Comparison of ENCODE assay signal across 8 mouse cellular contexts in genomic region chr5:100605828-100606229, GRCm38 (mm10). TPM values are rescaled to one million over a fixed set of nuclear protein-coding genes. Genes with fewer than 3 reads are reported as not detected.
DNase-seq lines count a peak whose midpoint lies in the region; ATAC-seq and TF ChIP-seq lines count a peak whose summit lies in the region.

No protein-coding gene starts in this region.

- H3K27ac ChIP-seq in hindbrain, embryonic 14.5 days = no peak overlapping the region
- H3K27ac ChIP-seq in hindbrain, embryonic 10.5 days = no peak overlapping the region
- peak overlapping the region; percentile 91 for H3K27ac ChIP-seq in intestine, embryonic 14.5 days (ENCODE audit: low read depth)
- H3K27ac ChIP-seq in lung, postnatal 0 days (ENCODE audit: low read length) = peak overlapping the region; percentile 71

- H3K36me3 ChIP-seq in hindbrain, embryonic 14.5 days (replicated peaks; ENCODE audit: control insufficient read depth, insufficient read depth) = no peaks in the 10 kb centered on the region
- no peaks in the 10 kb centered on the region for H3K36me3 ChIP-seq in hindbrain, embryonic 10.5 days
- no peaks in the 10 kb centered on the region for H3K36me3 ChIP-seq in intestine, embryonic 14.5 days (ENCODE audit: control insufficient read depth, insufficient read depth, low read length)
- H3K36me3 ChIP-seq in lung, postnatal 0 days (ENCODE audit: insufficient read depth, low read length) = no peaks in the 10 kb centered on the region

- no peak for TF ChIP-seq CTCF in lung, postnatal 0 days (IDR thresholded peaks at IDR 0.05)

- no peaks in the 10 kb centered on the region for H3K4me1 ChIP-seq in hindbrain, embryonic 14.5 days (replicated peaks; ENCODE audit: control insufficient read depth, insufficient read depth, low read length)
- H3K4me1 ChIP-seq in hindbrain, embryonic 10.5 days (replicated peaks) = no peaks in the 10 kb centered on the region
- peaks cover 18% of the 10 kb centered on the region for H3K4me1 ChIP-seq in intestine, embryonic 14.5 days (replicated peaks; ENCODE audit: control insufficient read depth, insufficient read depth, low read length)
- no peaks in the 10 kb centered on the region for H3K4me1 ChIP-seq in lung, postnatal 0 days (ENCODE audit: insufficient read depth, low read depth, low read length)

- peak; percentile 29 for DNase-seq in hindbrain, embryonic 14.5 days (ENCODE audit: low spot score)
- no peak for DNase-seq in hindbrain, embryonic 10.5 days (ENCODE audit: low spot score)
- DNase-seq in brain, adult 2 months (ENCODE audit: low read depth, low spot score) = peak; percentile 3
- DNase-seq in intestine, embryonic 14.5 days (ENCODE audit: low spot score) = peak; percentile 61
- DNase-seq in lung, postnatal 0 days (ENCODE audit: low spot score) = peak; percentile 67
- DNase-seq in spleen, postnatal 4 days (ENCODE audit: low spot score in 2 of 2) = no peak
- DNase-seq in cerebellum, postnatal 4 days (ENCODE audit: low spot score in 2 of 2) = no peak
- no peak for DNase-seq in urinary bladder, postnatal 10 days (ENCODE audit: low spot score)

- no peak overlapping the region for H3K9ac ChIP-seq in hindbrain, embryonic 14.5 days
- no peak overlapping the region for H3K9ac ChIP-seq in intestine, embryonic 14.5 days (ENCODE audit: low read length)
- H3K9ac ChIP-seq in lung, postnatal 0 days (replicated peaks; ENCODE audit: low read depth) = no peak overlapping the region

- TF ChIP-seq EP300 in lung, postnatal 0 days (IDR thresholded peaks at IDR 0.05) = no peak

- no peak overlapping the region for H3K4me3 ChIP-seq in hindbrain, embryonic 14.5 days (replicated peaks; ENCODE audit: low read length)
- H3K4me3 ChIP-seq in hindbrain, embryonic 10.5 days = no peak overlapping the region
- H3K4me3 ChIP-seq in intestine, embryonic 14.5 days (ENCODE audit: low read depth, low read length) = no peak overlapping the region
- no peak overlapping the region for H3K4me3 ChIP-seq in lung, postnatal 0 days (ENCODE audit: low read depth, low read length)

- H3K9me3 ChIP-seq in hindbrain, embryonic 14.5 days (ENCODE audit: control insufficient read depth, low read length) = no peaks in the 10 kb centered on the region
- no peaks in the 10 kb centered on the region for H3K9me3 ChIP-seq in hindbrain, embryonic 10.5 days
- H3K9me3 ChIP-seq in intestine, embryonic 14.5 days (ENCODE audit: control insufficient read depth, low read length) = no peaks in the 10 kb centered on the region
- H3K9me3 ChIP-seq in lung, postnatal 0 days (ENCODE audit: low read length) = no peaks in the 10 kb centered on the region

- H3K27me3 ChIP-seq in hindbrain, embryonic 14.5 days (ENCODE audit: control insufficient read depth, insufficient read depth, low read length) = no peaks in the 10 kb centered on the region
- no peaks in the 10 kb centered on the region for H3K27me3 ChIP-seq in hindbrain, embryonic 10.5 days (ENCODE audit: insufficient read depth, poor library complexity, severe bottlenecking)
- H3K27me3 ChIP-seq in intestine, embryonic 14.5 days (replicated peaks; ENCODE audit: control insufficient read depth, insufficient read depth, low read length) = no peaks in the 10 kb centered on the region
- H3K27me3 ChIP-seq in lung, postnatal 0 days (replicated peaks; ENCODE audit: insufficient read depth, low read length) = no peaks in the 10 kb centered on the region

- ATAC-seq in hindbrain, embryonic 14.5 days (ENCODE audit: low FRiP score) = no peak
- peak; percentile 59 for ATAC-seq in intestine, embryonic 14.5 days (replicated peaks; ENCODE audit: low FRiP score, low TSS enrichment, low read depth)
- peak; percentile 58 for ATAC-seq in lung, postnatal 0 days

- WGBS in hindbrain, embryonic 14.5 days = 64% methylated on average over 9 of the region's 9 CpGs
- 76% methylated on average over 9 of the region's 9 CpGs for WGBS in hindbrain, embryonic 10.5 days
- WGBS in intestine, embryonic 14.5 days = 13% methylated on average over 9 of the region's 9 CpGs
- WGBS in lung, postnatal 0 days = 19% methylated on average over 9 of the region's 9 CpGs

- H3K4me2 ChIP-seq in hindbrain, embryonic 14.5 days (replicated peaks) = 0 out of 2 replicates have a peak overlapping the region, but pooled peaks have one; percentile 13
- H3K4me2 ChIP-seq in intestine, embryonic 14.5 days (ENCODE audit: low read length) = peak overlapping the region; percentile 38
- peak overlapping the region; percentile 19; the same call in 1 of the 2 replicates for H3K4me2 ChIP-seq in lung, postnatal 0 days (replicated peaks; ENCODE audit: low read depth, low read length)

RNA-seq across cellular contexts. Expression of gene Plac8, which starts 33.8 kb away (rescaled TPM):
- polyA plus RNA-seq in hindbrain, embryonic 14.5 days (2014; fragmentation: Nextera tagmentation; extraction: Ambion mirVana) = 0.60 and 1.4 TPM in 2 replicates
- 4.8 and 6.7 TPM in 2 replicates for polyA plus RNA-seq in hindbrain, embryonic 10.5 days (2016; fragmentation: Nextera tagmentation; extraction: Ambion mirVana)
- polyA plus RNA-seq in intestine, embryonic 14.5 days (2014; fragmentation: Nextera tagmentation; extraction: Ambion mirVana) = 256 and 280 TPM in 2 replicates
- 51.2 and 59.3 TPM in 2 replicates for polyA plus RNA-seq in lung, postnatal 0 days (2015; fragmentation: Nextera tagmentation; extraction: Ambion mirVana)

Comparison
In these comparisons a context has a peak if more than half of its experiments do, and no peak if none do; other contexts are left out.
1. DNase-seq: peak in hindbrain, embryonic 14.5 days (single experiment), brain, adult 2 months (single experiment), intestine, embryonic 14.5 days (single experiment) and lung, postnatal 0 days (single experiment); none in hindbrain, embryonic 10.5 days (single experiment), spleen, postnatal 4 days (0 of 2), cerebellum, postnatal 4 days (0 of 2) and urinary bladder, postnatal 10 days (single experiment).
2. H3K27ac ChIP-seq: peak in intestine, embryonic 14.5 days (single experiment) and lung, postnatal 0 days (single experiment); none in hindbrain, embryonic 14.5 days (single experiment) and hindbrain, embryonic 10.5 days (single experiment).
3. Peak in every context shown above with its lines, with median percentiles within 50 percentile points of each other: H3K4me2 ChIP-seq.